Mouse (Mus musculus): Measurements from ENCODE around the gene Esrrg. TPM values are rescaled to one million over a fixed set of nuclear protein-coding genes. Genes with fewer than 3 reads are reported as not detected.

The Esrrg gene
- polyA plus RNA-seq, 1 experiment = 0.54 TPM

- Histone ChIP-seq H3K27ac (ENCODE audit: insufficient read depth, low read length) (no peak overlapping the region), H3K4me3 (ENCODE audit: insufficient read depth, low read length) (no peak overlapping the region), H3K4me1 (ENCODE audit: control insufficient read depth, insufficient read depth, low read length) (no peaks in the 10 kb centered on the region)
- TF ChIP-seq CTCF (IDR thresholded peaks at IDR 0.05; ENCODE audit: borderline replicate concordance, insufficient read depth, low read length) = no peak
- no peak for TF ChIP-seq POLR2A (IDR thresholded peaks at IDR 0.05; ENCODE audit: low read depth, low read length)
Observed at GRCm38 (mm10) chr1:188082665-188083640, 474.4 kb downstream of the Esrrg start.

GRCm38 (mm10) chr1:188085116-188085879, 476.7 kb downstream of the Esrrg start:
- Histone ChIP-seq H3K4me3 (ENCODE audit: insufficient read depth, low read length) (no peak overlapping the region), H3K27ac (ENCODE audit: insufficient read depth, low read length) (no peak overlapping the region), H3K4me1 (ENCODE audit: control insufficient read depth, insufficient read depth, low read length) (no peaks in the 10 kb centered on the region)
- no peak for TF ChIP-seq CTCF (IDR thresholded peaks at IDR 0.05; ENCODE audit: borderline replicate concordance, insufficient read depth, low read length)
- TF ChIP-seq POLR2A (IDR thresholded peaks at IDR 0.05; ENCODE audit: low read depth, low read length) = no peak

- H3K4me3 ChIP-seq (ENCODE audit: insufficient read depth, low read length) = no peak overlapping the region
Observed at GRCm38 (mm10) chr1:188093724-188094123, 485.1 kb downstream of the Esrrg start.

GRCm38 (mm10) chr1:188101832-188102231, 493.2 kb downstream of the Esrrg start:
- TF ChIP-seq CTCF (IDR thresholded peaks at IDR 0.05; ENCODE audit: borderline replicate concordance, insufficient read depth, low read length) (no peak), POLR2A (IDR thresholded peaks at IDR 0.05; ENCODE audit: low read depth, low read length) (no peak)
- H3K4me3 ChIP-seq (ENCODE audit: insufficient read depth, low read length) = no peak overlapping the region
- no peaks in the 10 kb centered on the region for H3K4me1 ChIP-seq (ENCODE audit: control insufficient read depth, insufficient read depth, low read length)
- H3K27ac ChIP-seq (ENCODE audit: insufficient read depth, low read length) = no peak overlapping the region

More at GRCm38 (mm10) chr1:188093724-188094123, 485.1 kb downstream of the Esrrg start:
- H3K27ac ChIP-seq (ENCODE audit: insufficient read depth, low read length) = no peak overlapping the region
- TF ChIP-seq POLR2A (IDR thresholded peaks at IDR 0.05; ENCODE audit: low read depth, low read length) (no peak), CTCF (IDR thresholded peaks at IDR 0.05; ENCODE audit: borderline replicate concordance, insufficient read depth, low read length) (no peak)
- no peaks in the 10 kb centered on the region for H3K4me1 ChIP-seq (ENCODE audit: control insufficient read depth, insufficient read depth, low read length)

- H3K4me1 ChIP-seq (ENCODE audit: control insufficient read depth, insufficient read depth, low read length) = no peaks in the 10 kb centered on the region
- TF ChIP-seq CTCF (IDR thresholded peaks at IDR 0.05; ENCODE audit: borderline replicate concordance, insufficient read depth, low read length) = no peak
- no peak for TF ChIP-seq POLR2A (IDR thresholded peaks at IDR 0.05; ENCODE audit: low read depth, low read length)
- no peak overlapping the region for H3K4me3 ChIP-seq (ENCODE audit: insufficient read depth, low read length)
- no peak overlapping the region for H3K27ac ChIP-seq (ENCODE audit: insufficient read depth, low read length)
Observed at GRCm38 (mm10) chr1:188103179-188103578, 494.6 kb downstream of the Esrrg start.

GRCm38 (mm10) chr1:188105516-188105915, 496.9 kb downstream of the Esrrg start:
- Histone ChIP-seq H3K4me1 (ENCODE audit: control insufficient read depth, insufficient read depth, low read length) (no peaks in the 10 kb centered on the region), H3K4me3 (ENCODE audit: insufficient read depth, low read length) (no peak overlapping the region), H3K27ac (ENCODE audit: insufficient read depth, low read length) (no peak overlapping the region)
- TF ChIP-seq POLR2A (IDR thresholded peaks at IDR 0.05; ENCODE audit: low read depth, low read length) (no peak), CTCF (IDR thresholded peaks at IDR 0.05; ENCODE audit: borderline replicate concordance, insufficient read depth, low read length) (no peak)

GRCm38 (mm10) chr1:188107946-188108345, 499.4 kb downstream of the Esrrg start:
- Histone ChIP-seq H3K4me1 (ENCODE audit: control insufficient read depth, insufficient read depth, low read length) (no peaks in the 10 kb centered on the region), H3K27ac (ENCODE audit: insufficient read depth, low read length) (no peak overlapping the region), H3K4me3 (ENCODE audit: insufficient read depth, low read length) (no peak overlapping the region)
- no peak for TF ChIP-seq POLR2A (IDR thresholded peaks at IDR 0.05; ENCODE audit: low read depth, low read length)
- no peak for TF ChIP-seq CTCF (IDR thresholded peaks at IDR 0.05; ENCODE audit: borderline replicate concordance, insufficient read depth, low read length)

GRCm38 (mm10) chr1:188111552-188111951, 503.0 kb downstream of the Esrrg start:
- Histone ChIP-seq H3K4me3 (ENCODE audit: insufficient read depth, low read length) (no peak overlapping the region), H3K27ac (ENCODE audit: insufficient read depth, low read length) (no peak overlapping the region), H3K4me1 (ENCODE audit: control insufficient read depth, insufficient read depth, low read length) (no peaks in the 10 kb centered on the region)
- TF ChIP-seq POLR2A (IDR thresholded peaks at IDR 0.05; ENCODE audit: low read depth, low read length) = no peak
- TF ChIP-seq CTCF (IDR thresholded peaks at IDR 0.05; ENCODE audit: borderline replicate concordance, insufficient read depth, low read length) = no peak

- Histone ChIP-seq H3K27ac (ENCODE audit: insufficient read depth, low read length) (no peak overlapping the region), H3K4me3 (ENCODE audit: insufficient read depth, low read length) (no peak overlapping the region), H3K4me1 (ENCODE audit: control insufficient read depth, insufficient read depth, low read length) (no peaks in the 10 kb centered on the region)
- no peak for TF ChIP-seq POLR2A (IDR thresholded peaks at IDR 0.05; ENCODE audit: low read depth, low read length)
- TF ChIP-seq CTCF (IDR thresholded peaks at IDR 0.05; ENCODE audit: borderline replicate concordance, insufficient read depth, low read length) = no peak
Observed at GRCm38 (mm10) chr1:188113240-188113639, 504.6 kb downstream of the Esrrg start.

Data from embryonic fibroblast, embryonic 13.5 days (primary cell).